Mouse (Mus musculus): Measurements from ENCODE around the gene Ccn1. TPM values are rescaled to one million over a fixed set of nuclear protein-coding genes. Genes with fewer than 3 reads are reported as not detected.

The Ccn1 gene
- 79.9 and 102 TPM in 2 replicates for polyA plus RNA-seq (2012; rRNA removed)

GRCm38 (mm10) chr3:145649852-145650202 is at the start of gene Ccn1:
Gene Ccn1 (minus strand): TSS chr3:145649981.
- TF ChIP-seq CTCF (IDR thresholded peaks at IDR 0.05; ENCODE audit: insufficient read depth, low read length) (no peak), POLR2A (IDR thresholded peaks at IDR 0.05; ENCODE audit: borderline replicate concordance, extremely low read depth, low read depth, low read length) (peak; percentile 97)
- peak; percentile 84 for DNase-seq
- Histone ChIP-seq H3K4me3 (replicated peaks; ENCODE audit: extremely low read depth, low read depth, low read length) (peak within 1 kb of the TSS; percentile 81), H3K4me1 (ENCODE audit: control insufficient read depth, insufficient read depth, low read length) (peaks cover 8% of the 10 kb centered on the region)
- 1% methylated on average over 29 of the region's 29 CpGs for WGBS

GRCm38 (mm10) chr3:145693361-145693760 is 43.6 kb upstream of the Ccn1 start:
- 55% methylated on average over 2 of the region's 2 CpGs for WGBS
- TF ChIP-seq CTCF (IDR thresholded peaks at IDR 0.05; ENCODE audit: insufficient read depth, low read length) (no peak), POLR2A (IDR thresholded peaks at IDR 0.05; ENCODE audit: borderline replicate concordance, extremely low read depth, low read depth, low read length) (no peak)
- Histone ChIP-seq H3K4me1 (ENCODE audit: control insufficient read depth, insufficient read depth, low read length) (no peaks in the 10 kb centered on the region; the same call in 1 of the 2 replicates), H3K4me3 (replicated peaks; ENCODE audit: extremely low read depth, low read depth, low read length) (no peak overlapping the region)
- DNase-seq = no peak

- WGBS = 66% methylated on average over 9 of the region's 9 CpGs
- H3K4me1 ChIP-seq (ENCODE audit: control insufficient read depth, insufficient read depth, low read length) = no peaks in the 10 kb centered on the region; the same call in 1 of the 2 replicates
- DNase-seq = no peak
- TF ChIP-seq CTCF (IDR thresholded peaks at IDR 0.05; ENCODE audit: insufficient read depth, low read length) (no peak), POLR2A (IDR thresholded peaks at IDR 0.05; ENCODE audit: borderline replicate concordance, extremely low read depth, low read depth, low read length) (no peak)
- no peak overlapping the region for H3K4me3 ChIP-seq (replicated peaks; ENCODE audit: extremely low read depth, low read depth, low read length)
Measured at GRCm38 (mm10) chr3:145692037-145692436, 42.3 kb upstream of the Ccn1 start.

DNA sequence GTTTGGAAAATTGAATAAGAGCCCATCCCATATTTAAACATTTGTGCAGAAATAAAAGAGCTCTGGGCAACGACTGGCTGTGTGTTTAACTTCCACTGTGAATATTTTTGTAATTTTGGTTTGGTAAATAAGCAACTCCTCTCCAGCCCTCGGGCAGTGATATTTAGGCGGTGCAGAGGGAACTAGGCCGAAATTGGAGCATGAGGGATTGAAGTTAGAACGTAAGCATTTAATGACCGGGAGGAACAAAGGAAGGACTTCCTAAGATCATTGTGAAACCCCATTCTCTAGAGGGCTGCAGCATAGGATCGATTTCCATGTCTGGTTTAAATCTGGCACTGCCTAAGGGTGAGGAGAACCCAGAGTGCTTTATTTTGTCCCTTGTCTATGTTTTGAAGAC is 41.6 kb upstream of the Ccn1 start:
- TF ChIP-seq CTCF (IDR thresholded peaks at IDR 0.05; ENCODE audit: insufficient read depth, low read length) (no peak), POLR2A (IDR thresholded peaks at IDR 0.05; ENCODE audit: borderline replicate concordance, extremely low read depth, low read depth, low read length) (no peak)
- WGBS = 63% methylated on average over 7 of the region's 7 CpGs
- Histone ChIP-seq H3K4me3 (replicated peaks; ENCODE audit: extremely low read depth, low read depth, low read length) (no peak overlapping the region), H3K4me1 (ENCODE audit: control insufficient read depth, insufficient read depth, low read length) (no peaks in the 10 kb centered on the region; the same call in 1 of the 2 replicates)
- no peak for DNase-seq

DNA sequence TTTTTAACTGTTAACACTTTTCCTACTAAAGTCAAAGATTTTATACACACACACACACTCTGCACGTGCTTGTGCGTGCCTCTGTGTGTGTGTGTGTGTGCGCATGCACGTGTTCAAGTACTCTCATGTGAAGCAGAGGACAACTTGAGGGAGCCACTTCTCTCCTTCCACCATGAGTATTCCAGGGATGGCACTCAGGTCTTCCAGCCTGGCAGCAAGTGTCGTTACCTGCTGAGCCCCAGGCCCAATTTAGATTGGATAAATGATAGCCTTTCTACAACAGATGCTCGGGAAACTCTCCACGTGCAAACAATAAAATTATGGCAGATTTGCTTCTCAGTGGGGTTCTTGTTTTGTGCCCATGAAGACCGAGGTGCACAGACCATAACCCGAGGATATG is 39.5 kb upstream of the Ccn1 start:
- 81% methylated on average over 9 of the region's 9 CpGs for WGBS
- Histone ChIP-seq H3K4me1 (ENCODE audit: control insufficient read depth, insufficient read depth, low read length) (no peaks in the 10 kb centered on the region; the same call in 1 of the 2 replicates), H3K4me3 (replicated peaks; ENCODE audit: extremely low read depth, low read depth, low read length) (no peak overlapping the region)
- TF ChIP-seq POLR2A (IDR thresholded peaks at IDR 0.05; ENCODE audit: borderline replicate concordance, extremely low read depth, low read depth, low read length) (no peak), CTCF (IDR thresholded peaks at IDR 0.05; ENCODE audit: insufficient read depth, low read length) (no peak)
- DNase-seq = no peak

DNA sequence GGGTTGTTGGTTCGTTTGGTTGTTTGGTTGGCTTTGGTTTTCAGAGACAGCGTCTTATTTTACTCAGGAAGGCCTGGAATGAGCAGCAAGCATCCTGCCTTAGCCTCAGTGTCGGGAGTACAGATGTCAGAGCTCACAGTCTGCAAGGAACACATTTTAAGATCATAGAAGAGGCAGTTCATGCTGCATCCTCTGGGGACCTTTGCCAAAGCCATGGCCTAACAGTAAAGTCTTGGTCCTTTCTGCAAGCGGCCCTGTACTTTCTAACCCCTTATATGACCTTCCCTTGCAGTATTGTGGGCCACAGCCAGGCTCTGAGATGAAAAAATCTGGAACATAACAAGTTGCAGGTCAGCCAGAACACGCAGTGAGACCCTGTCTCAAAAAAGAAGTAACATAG is 38.1 kb upstream of the Ccn1 start:
- TF ChIP-seq POLR2A (IDR thresholded peaks at IDR 0.05; ENCODE audit: borderline replicate concordance, extremely low read depth, low read depth, low read length) (no peak), CTCF (IDR thresholded peaks at IDR 0.05; ENCODE audit: insufficient read depth, low read length) (no peak)
- whole genome bisulfite sequencing = 64% methylated on average over 5 of the region's 5 CpGs
- Histone ChIP-seq H3K4me1 (ENCODE audit: control insufficient read depth, insufficient read depth, low read length) (no peaks in the 10 kb centered on the region; the same call in 1 of the 2 replicates), H3K4me3 (replicated peaks; ENCODE audit: extremely low read depth, low read depth, low read length) (no peak overlapping the region)
- no peak for DNase-seq

DNA sequence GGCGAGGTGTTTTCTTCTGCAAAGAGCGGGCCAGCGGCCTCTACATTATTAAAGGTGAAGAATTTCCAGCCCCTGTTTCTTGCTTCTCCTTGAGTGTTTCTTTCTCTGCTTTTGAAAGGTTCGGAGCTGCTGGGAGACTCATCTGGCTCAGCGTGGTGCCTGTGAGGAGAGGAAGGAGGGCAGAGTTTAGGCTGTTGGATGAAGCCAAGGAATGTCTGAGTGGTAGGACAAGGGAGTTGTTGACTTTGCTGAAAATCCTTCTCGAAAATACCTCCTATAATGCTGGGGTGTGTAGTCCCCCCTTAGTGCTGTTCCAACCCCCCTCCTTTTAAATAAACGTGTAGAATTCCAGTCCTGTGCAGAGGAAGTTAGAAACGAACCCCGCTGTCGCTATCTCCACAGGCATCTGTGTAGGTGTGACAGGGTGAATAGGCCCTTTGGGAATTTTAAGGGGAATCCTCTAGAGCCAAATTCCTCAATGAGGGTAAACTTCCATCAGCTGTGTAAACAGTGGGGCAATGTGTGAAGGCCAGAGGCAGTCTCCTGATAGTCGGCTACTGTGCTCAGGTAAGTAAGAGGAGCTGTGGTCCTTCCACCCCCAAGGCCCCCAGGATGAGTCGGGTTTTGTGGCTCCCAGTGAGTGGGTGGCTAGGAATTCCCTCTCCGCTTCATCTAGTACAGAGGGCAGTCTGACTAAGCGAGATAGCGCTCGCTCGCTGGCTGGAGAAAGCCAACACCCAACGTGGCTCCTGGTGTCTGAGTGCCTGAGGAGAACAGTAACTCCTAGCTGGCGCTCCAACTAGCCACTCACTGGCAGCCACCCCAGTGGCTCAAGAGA is 35.0 kb upstream of the Ccn1 start:
- WGBS = 46% methylated on average over 19 of the region's 19 CpGs
- Histone ChIP-seq H3K4me3 (replicated peaks; ENCODE audit: extremely low read depth, low read depth, low read length) (no peak overlapping the region), H3K4me1 (ENCODE audit: control insufficient read depth, insufficient read depth, low read length) (no peaks in the 10 kb centered on the region)
- TF ChIP-seq CTCF (IDR thresholded peaks at IDR 0.05; ENCODE audit: insufficient read depth, low read length) (no peak), POLR2A (IDR thresholded peaks at IDR 0.05; ENCODE audit: borderline replicate concordance, extremely low read depth, low read depth, low read length) (no peak)
- peak; percentile 29 for DNase-seq

DNA sequence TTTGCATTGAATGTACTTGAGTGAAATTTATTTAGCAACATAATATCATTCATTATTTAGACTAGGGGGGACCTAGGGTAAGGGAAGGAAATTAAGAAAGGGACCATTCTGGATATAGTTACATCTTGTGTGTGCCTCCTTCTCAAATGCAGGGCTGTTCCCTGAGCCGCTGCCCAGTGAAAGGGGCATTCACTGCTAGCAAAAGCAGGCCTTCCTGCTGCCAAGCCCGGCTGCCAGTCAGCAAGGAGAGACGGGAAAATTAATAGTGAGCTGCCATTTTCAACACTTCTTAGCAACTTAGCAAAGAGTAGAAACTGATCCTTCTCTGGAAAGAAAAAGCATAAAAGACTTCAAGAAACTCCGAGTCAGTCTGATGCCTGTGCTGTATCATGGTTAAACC is 34.4 kb upstream of the Ccn1 start:
- no peak for DNase-seq
- Histone ChIP-seq H3K4me3 (replicated peaks; ENCODE audit: extremely low read depth, low read depth, low read length) (no peak overlapping the region), H3K4me1 (ENCODE audit: control insufficient read depth, insufficient read depth, low read length) (no peaks in the 10 kb centered on the region)
- TF ChIP-seq CTCF (IDR thresholded peaks at IDR 0.05; ENCODE audit: insufficient read depth, low read length) (no peak), POLR2A (IDR thresholded peaks at IDR 0.05; ENCODE audit: borderline replicate concordance, extremely low read depth, low read depth, low read length) (no peak)
- 63% methylated on average over 4 of the region's 4 CpGs for WGBS

DNA sequence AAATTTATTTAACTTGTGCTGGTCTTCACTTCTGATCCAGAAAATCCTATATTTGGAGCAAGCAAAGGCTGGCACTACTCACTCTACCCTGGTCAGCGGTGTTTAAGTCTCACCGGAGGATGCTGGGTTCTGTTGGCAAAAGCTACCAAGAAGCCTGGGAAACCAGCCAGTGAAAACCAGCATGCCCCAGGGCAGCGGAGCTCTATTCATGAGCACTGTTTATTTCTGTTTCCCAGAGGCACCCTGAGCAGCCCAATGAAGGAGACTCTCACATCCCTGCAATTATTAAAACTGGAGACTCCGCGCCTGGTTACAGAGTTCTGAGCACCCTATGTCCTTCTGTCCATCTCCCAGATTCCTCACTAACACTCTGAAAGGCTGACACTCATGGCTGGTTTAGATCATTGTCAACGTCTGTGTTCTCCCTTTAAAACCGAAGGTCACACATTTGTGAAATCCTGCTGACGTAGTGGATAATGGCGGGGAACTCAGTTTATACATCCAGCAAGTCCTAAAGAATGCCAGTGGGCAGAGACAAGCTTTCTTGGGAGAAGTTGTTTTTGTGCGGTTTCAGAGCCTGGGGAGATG is 31.7 kb upstream of the Ccn1 start:
- DNase-seq = no peak
- TF ChIP-seq CTCF (IDR thresholded peaks at IDR 0.05; ENCODE audit: insufficient read depth, low read length) = no peak
- no peak for TF ChIP-seq POLR2A (IDR thresholded peaks at IDR 0.05; ENCODE audit: borderline replicate concordance, extremely low read depth, low read depth, low read length)
- 66% methylated on average over 10 of the region's 10 CpGs for WGBS

DNA sequence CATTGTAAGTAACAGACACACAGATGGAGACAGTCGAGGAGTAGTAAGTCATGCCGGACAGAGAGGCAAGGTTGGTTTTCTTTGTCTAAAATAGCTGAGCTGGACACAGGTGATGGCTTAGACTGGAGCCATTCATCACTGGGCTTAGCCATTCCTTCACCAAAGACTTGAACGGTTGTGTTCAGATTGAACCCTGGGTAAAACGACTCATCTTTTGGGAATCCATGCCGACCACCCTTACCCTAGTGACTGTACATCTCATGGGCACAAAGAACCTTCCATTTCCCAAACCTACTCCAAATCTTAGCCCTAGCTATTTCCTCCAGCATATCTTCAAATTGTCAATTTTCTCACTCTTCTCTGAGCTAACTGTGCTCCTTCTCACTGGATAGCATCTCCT is 30.9 kb upstream of the Ccn1 start:
- DNase-seq = no peak
- WGBS = 96% methylated on average over 5 of the region's 5 CpGs
- Histone ChIP-seq H3K4me3 (replicated peaks; ENCODE audit: extremely low read depth, low read depth, low read length) (no peak overlapping the region), H3K4me1 (ENCODE audit: control insufficient read depth, insufficient read depth, low read length) (no peaks in the 10 kb centered on the region)
- TF ChIP-seq CTCF (IDR thresholded peaks at IDR 0.05; ENCODE audit: insufficient read depth, low read length) (no peak), POLR2A (IDR thresholded peaks at IDR 0.05; ENCODE audit: borderline replicate concordance, extremely low read depth, low read depth, low read length) (no peak)

More for the DNA sequence above, 31.7 kb upstream of the Ccn1 start:
- no peak overlapping the region for H3K4me3 ChIP-seq (replicated peaks; ENCODE audit: extremely low read depth, low read depth, low read length)
- no peaks in the 10 kb centered on the region for H3K4me1 ChIP-seq (ENCODE audit: control insufficient read depth, insufficient read depth, low read length)

All from lung, adult 2 months (tissue).